Mouse (Mus musculus): ENCODE data around the gene Gatd1. TPM values are rescaled to one million over a fixed set of nuclear protein-coding genes. Genes with fewer than 3 reads are reported as not detected.

The Gatd1 gene
- total and polyA plus RNA-seq, 3 experiments = 21.6 to 35.9 TPM; not detected in 1

DNA sequence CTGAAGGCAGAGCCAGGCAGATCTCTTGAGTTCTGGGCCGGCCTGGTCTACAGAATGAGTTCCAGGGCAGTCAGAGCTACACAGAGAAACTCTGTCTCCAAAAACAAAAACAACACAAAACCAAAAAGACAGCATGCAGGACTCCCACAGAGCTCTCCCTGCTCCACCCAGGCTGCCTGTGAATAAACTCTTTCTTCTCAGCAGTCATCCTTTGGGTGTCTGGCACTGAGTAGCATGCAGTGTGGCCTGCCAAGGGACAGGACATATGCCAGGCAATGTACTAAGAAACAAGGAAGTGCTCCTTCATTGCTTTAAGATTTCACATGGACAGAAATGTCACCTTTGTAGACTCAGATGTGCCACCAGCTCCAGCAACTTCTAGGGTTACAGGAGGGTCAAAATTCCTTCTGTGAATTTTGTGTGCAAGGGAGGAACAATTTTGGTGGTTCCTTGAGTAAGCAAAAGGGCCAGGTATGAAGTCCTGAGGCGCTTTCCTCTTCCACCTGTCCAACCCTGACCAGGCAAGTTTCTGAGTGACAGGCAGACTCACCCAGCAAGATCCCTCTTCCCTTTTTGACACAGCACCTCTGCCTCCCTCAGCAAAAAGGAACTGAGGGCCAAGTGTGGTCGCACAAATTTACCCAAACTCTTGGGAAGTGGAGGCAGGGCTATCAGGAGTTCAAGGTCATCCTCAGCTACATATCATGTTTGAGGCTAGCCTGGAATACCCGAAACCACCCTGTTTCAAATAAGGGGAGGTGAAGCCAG, 32.7 kb downstream of the Gatd1 start:
- no peaks in the 10 kb centered on the region for H3K27me3 ChIP-seq (ENCODE audit: control insufficient read depth in 1 of 2, insufficient read depth in 2 of 2, low read length in 2 of 2)
- H3K79me2 ChIP-seq (ENCODE audit: control insufficient read depth, insufficient read depth, low read length, poor library complexity) = no peaks in the 10 kb centered on the region
- no peak overlapping the region for H3K9ac ChIP-seq (ENCODE audit: control insufficient read depth, low read depth, low read length, poor library complexity, severe bottlenecking)
- TF ChIP-seq POLR2A (IDR thresholded peaks at IDR 0.05; ENCODE audit: control insufficient read depth in 1 of 2, insufficient read depth in 1 of 2, low read depth in 1 of 2, low read length in 2 of 2, poor library complexity in 1 of 2) = no peak
- TF ChIP-seq TBP (IDR thresholded peaks at IDR 0.05; ENCODE audit: low read depth, low read length) = 0 out of 2 replicates have a peak, but pooled peaks have one; percentile 25
- TF ChIP-seq EP300 (IDR thresholded peaks at IDR 0.05; ENCODE audit: low read depth in 1 of 2, low read length in 2 of 2) = peak in 1 of 2 experiments; percentile 24; a peak in 1 of 4 replicates
- TF ChIP-seq HCFC1 (IDR thresholded peaks at IDR 0.05; ENCODE audit: low read depth, low read length) = no peak
- DNase-seq (ENCODE audit: low read depth, low spot score) = peak; percentile 40
- H3K36me3 ChIP-seq (ENCODE audit: control insufficient read depth in 1 of 2, insufficient read depth in 2 of 2, low read length in 2 of 2) = peaks cover 0 to 20% of the 10 kb centered on the region in 2 experiments; a peak in 2 of 4 replicates
- H3K4me1 ChIP-seq (ENCODE audit: control insufficient read depth in 1 of 2, insufficient read depth in 2 of 2, low read length in 2 of 2) = peaks cover 3 to 20% of the 10 kb centered on the region in 2 experiments
- H3K27ac ChIP-seq (ENCODE audit: control insufficient read depth, low read depth, low read length) = no peak overlapping the region
- no peaks in the 10 kb centered on the region for H3K9me3 ChIP-seq (replicated peaks; ENCODE audit: insufficient read depth, low read length)
- H3K4me3 ChIP-seq (ENCODE audit: control insufficient read depth in 1 of 2, insufficient read depth in 1 of 2, low read depth in 2 of 2, low read length in 2 of 2) = no peak overlapping the region

GRCm38 (mm10) chr7:141379584-141379983, 34.4 kb downstream of the Gatd1 start:
- Histone ChIP-seq H3K27me3 (ENCODE audit: control insufficient read depth in 1 of 2, insufficient read depth in 2 of 2, low read length in 2 of 2) (no peaks in the 10 kb centered on the region), H3K27ac (ENCODE audit: control insufficient read depth, low read depth, low read length) (no peak overlapping the region), H3K4me3 (ENCODE audit: control insufficient read depth in 1 of 2, insufficient read depth in 1 of 2, low read depth in 2 of 2, low read length in 2 of 2) (no peak overlapping the region), H3K79me2 (ENCODE audit: control insufficient read depth, insufficient read depth, low read length, poor library complexity) (no peaks in the 10 kb centered on the region), H3K9ac (ENCODE audit: control insufficient read depth, low read depth, low read length, poor library complexity, severe bottlenecking) (no peak overlapping the region), H3K4me1 (ENCODE audit: control insufficient read depth in 1 of 2, insufficient read depth in 2 of 2, low read length in 2 of 2) (peaks cover 3 to 20% of the 10 kb centered on the region in 2 experiments), H3K9me3 (replicated peaks; ENCODE audit: insufficient read depth, low read length) (no peaks in the 10 kb centered on the region), H3K36me3 (ENCODE audit: control insufficient read depth in 1 of 2, insufficient read depth in 2 of 2, low read length in 2 of 2) (peaks cover 0 to 20% of the 10 kb centered on the region in 2 experiments; a peak in 2 of 4 replicates)
- TF ChIP-seq TCF12 (IDR thresholded peaks at IDR 0.05; ENCODE audit: low read depth, low read length) = no peak
- no peak for TF ChIP-seq GABPA (IDR thresholded peaks at IDR 0.05; ENCODE audit: low read depth, low read length)
- TF ChIP-seq RCOR1 (IDR thresholded peaks at IDR 0.05; ENCODE audit: low read depth, low read length) = 0 out of 2 replicates have a peak, but pooled peaks have one; percentile 35
- TF ChIP-seq GATA1 (IDR thresholded peaks at IDR 0.05; ENCODE audit: low read depth, low read length) = no peak
- TF ChIP-seq CHD2 (IDR thresholded peaks at IDR 0.05; ENCODE audit: low read length) = no peak
- no peak for TF ChIP-seq KAT2A (conservative IDR thresholded peaks at IDR 0.05; ENCODE audit: low read depth, low read length)
- DNase-seq (ENCODE audit: low read depth, low spot score) = peak; percentile 87

DNA sequence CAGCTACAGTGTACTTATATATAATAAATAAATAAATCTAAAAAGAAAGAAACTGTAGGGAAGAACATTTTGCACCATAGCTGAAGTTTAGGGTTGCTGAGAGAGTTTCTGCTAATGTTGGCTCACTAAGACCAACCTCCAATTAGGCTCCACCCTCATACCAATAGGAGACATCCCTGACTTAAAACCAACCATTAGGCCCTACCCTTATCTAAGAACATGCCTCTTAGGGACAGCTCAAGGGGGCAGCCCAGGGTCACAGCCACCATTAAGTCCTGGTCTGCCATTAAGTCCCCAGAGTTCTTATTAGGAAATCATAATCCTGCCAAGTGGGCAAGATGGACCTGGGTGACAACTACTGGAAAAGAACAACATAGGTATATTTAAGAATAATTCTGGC, 39.5 kb downstream of the Gatd1 start:
- no peaks in the 10 kb centered on the region for H3K27me3 ChIP-seq (ENCODE audit: control insufficient read depth in 1 of 2, insufficient read depth in 2 of 2, low read length in 2 of 2)
- H3K79me2 ChIP-seq (ENCODE audit: control insufficient read depth, insufficient read depth, low read length, poor library complexity) = no peaks in the 10 kb centered on the region
- H3K4me1 ChIP-seq (ENCODE audit: control insufficient read depth in 1 of 2, insufficient read depth in 2 of 2, low read length in 2 of 2) = peaks cover 8 to 16% of the 10 kb centered on the region in 2 experiments
- DNase-seq (ENCODE audit: low read depth, low spot score) = no peak
- H3K27ac ChIP-seq (ENCODE audit: control insufficient read depth, low read depth, low read length) = no peak overlapping the region
- H3K9me3 ChIP-seq (replicated peaks; ENCODE audit: insufficient read depth, low read length) = no peaks in the 10 kb centered on the region
- H3K4me3 ChIP-seq (ENCODE audit: control insufficient read depth in 1 of 2, insufficient read depth in 1 of 2, low read depth in 2 of 2, low read length in 2 of 2) = no peak overlapping the region
- TF ChIP-seq TAL1 (IDR thresholded peaks at IDR 0.05; ENCODE audit: low read length) = no peak
- no peak overlapping the region for H3K9ac ChIP-seq (ENCODE audit: control insufficient read depth, low read depth, low read length, poor library complexity, severe bottlenecking)
- peaks cover 0 to 21% of the 10 kb centered on the region in 2 experiments; a peak in 2 of 4 replicates for H3K36me3 ChIP-seq (ENCODE audit: control insufficient read depth in 1 of 2, insufficient read depth in 2 of 2, low read length in 2 of 2)
